Mouse (Mus musculus) urinary bladder, postnatal 14 days (tissue): ENCODE results near the gene Noa1.

Experiments
- DNase-seq: peaks from one replicate; pipeline ENCODE4 v3.0.0; 2021; ENCODE audit warnings: low spot score

Gene Noa1

GRCm38 (mm10) chr5:77309924-77310772 is at the start of gene Noa1, which contains the start of gene Polr2b:
Noa1 (minus strand) TSS chr5:77310084.
Polr2b (plus strand) TSS chr5:77310147.
- DNase-seq, result peak; percentile 99

DNA sequence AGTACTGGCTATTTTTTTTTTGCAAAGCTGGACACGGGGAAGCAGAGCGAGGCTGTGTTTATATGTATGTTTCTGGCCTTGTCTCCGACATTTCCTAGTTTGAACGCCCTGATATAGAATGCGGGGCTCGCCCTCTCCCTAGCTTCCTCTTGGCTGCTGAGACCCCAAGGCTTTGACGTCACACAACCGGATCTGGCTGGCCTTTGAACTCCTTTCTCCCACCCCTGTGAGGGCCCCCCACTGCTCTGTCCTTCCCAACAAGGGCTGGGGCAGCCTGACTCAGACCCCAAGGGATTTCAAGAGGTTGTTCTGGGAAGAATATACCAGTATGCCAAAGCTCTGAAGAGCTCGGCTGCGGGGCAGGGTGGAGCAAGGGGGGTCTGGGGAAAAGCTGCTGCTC is 48.5 kb upstream of the Noa1 start:
- DNase-seq, result peak; percentile 59

DNA sequence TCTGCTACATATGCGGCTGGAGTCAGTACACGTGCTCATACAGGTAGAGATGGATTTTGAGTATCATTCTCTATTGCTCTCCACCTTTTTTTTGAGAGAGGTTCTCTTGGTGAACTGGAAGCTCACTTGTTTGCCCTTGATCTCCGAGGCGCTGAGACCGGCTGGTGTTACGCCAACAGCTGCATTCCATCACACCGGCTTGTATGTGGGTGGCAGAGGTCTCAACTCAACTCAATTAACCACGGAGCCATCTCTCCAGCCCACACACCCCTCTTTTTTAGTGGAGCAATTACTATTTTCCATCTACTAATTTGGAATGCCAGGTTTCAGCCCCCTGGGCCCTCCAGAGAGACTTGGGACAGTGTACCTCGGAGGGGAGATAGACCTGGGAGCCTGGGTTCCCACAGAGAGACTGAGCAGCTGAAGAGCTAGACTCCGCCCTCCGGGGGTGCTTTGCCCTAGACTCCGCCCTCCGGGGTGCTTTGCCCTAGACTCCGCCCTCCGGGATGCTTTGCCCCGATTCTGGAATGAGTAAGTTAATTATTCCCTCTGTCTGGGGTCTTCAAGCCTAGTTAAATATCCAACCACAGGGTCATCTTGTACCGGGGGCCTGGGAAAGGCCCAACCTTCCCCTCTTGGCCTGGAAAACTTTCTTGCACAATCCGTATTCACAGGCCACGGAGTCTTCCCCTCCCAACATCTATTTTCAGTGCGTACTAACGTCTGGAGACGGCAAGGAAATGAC is 47.7 kb upstream of the Noa1 start:
- peak; percentile 76 for DNase-seq

- DNase-seq, result no peak
These were observed 45.7 kb upstream of the Noa1 start for GRCm38 (mm10) chr5:77355307-77356265.

GRCm38 (mm10) chr5:77354361-77354787 is 44.5 kb upstream of the Noa1 start:
- peak; percentile 87 for DNase-seq

DNA sequence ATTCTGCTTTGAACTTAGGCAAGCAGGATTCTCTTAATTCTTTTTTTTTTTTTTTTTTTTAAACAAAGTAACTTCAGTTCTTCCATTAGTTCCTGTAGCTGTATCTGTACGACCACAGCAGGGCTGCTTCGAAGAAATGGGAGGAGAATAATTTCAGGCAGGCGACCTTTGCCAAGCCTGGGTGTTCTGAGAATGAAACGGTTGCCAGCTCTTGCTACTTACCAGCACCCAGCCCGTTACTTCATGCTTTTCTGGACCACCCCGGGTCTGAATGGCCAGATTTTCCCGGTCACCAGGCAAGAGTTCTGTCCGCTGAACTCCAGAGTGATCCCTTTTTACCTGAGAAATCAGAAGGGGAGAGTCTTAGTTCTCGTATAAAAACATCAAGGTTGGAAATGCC is 41.8 kb upstream of the Noa1 start:
- no peak for DNase-seq

DNA sequence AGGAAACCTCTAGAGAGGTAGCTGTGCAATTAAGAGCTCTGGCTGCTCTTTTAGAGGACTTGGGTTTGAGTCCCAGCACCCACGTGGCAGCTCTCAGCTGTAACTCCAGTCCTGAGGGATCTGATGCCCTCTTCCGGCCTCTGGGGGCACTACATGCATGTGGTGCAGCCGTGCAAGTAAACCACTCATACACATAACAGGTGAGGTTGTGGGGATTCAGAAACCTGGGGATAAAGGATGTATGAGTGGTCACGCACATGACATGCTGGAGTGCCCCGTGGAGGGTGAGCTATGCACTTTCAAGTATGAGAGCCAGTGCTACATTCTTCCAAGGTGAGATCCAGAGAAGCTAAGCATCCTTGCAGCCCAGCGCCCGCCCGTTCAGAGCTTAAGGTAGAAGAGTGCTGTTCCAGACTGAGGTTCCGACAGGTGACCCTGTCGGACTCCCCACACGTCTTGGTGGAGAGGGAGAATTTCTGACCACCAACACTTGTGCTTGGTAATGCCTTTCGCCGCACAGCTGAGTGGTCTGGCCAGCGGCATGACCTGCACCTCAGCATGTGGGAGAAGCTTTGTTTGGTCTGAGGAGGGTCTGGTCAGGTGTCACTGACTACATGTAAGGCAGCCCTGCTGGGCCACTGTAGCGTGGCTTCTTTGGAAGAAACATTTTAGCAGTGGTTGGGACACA is 40.2 kb upstream of the Noa1 start:
- DNase-seq, result no peak

DNA sequence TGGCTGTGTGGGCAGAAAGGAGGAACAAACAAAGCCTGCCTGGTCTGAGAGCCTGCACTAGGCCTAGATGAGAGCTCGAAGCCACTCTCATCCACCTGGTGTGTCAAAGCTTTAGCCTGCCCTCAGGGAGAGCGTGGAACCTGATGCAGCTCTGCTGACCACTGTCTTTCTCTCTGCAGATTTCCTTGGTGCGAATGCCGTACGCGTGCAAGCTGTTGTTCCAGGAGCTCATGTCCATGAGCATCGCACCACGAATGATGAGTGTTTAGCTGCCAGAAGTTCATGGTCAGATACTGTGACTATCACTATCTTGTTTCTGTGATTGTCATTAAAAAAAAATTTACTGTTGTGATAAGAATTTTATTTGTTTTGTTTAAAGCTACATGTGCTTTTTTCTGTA is 39.0 kb upstream of the Noa1 start:
- DNase-seq, result no peak

DNA sequence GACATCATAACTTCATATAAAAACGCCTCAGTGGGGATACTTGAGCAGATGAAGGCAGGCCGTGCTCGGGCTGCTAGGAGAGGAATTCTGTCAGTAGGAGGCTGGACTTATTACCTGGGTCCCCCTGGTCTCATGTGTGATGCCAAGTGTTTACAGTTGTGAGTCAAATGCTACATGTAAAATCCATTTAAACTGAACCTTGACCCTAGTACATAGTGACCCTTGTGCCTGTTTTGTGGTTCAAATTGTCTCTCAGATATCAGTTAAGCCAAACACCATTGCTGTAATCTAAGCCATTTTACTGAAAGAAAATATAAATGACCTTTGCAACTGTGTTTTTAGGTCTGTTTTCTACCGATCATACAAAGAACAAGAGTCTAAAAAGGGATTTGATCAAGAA is 30.1 kb upstream of the Noa1 start:
- no peak for DNase-seq

GRCm38 (mm10) chr5:77330154-77330553 is 20.3 kb upstream of the Noa1 start:
- no peak for DNase-seq

DNA sequence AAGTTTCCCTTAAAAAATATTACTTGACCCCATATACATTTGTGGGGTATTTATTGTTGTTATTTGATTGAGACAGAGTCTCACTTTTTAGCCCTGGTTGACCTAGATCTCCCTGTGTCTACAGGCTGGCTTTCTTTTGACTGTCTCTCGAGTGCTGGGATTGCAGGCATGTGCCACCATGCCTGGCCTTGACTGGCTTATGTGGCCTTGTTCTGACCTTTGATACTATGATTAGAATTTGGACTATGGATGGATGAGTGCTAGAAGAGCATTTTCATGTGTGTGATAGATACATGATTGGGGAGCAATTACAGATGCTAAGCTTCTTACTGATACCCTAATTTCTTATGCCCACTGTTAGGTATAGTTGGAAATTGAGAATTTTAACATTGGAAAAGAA is 15.1 kb upstream of the Noa1 start:
- no peak for DNase-seq

GRCm38 (mm10) chr5:77314986-77315385 is 5.1 kb upstream of the Noa1 start:
- no peak for DNase-seq

DNA sequence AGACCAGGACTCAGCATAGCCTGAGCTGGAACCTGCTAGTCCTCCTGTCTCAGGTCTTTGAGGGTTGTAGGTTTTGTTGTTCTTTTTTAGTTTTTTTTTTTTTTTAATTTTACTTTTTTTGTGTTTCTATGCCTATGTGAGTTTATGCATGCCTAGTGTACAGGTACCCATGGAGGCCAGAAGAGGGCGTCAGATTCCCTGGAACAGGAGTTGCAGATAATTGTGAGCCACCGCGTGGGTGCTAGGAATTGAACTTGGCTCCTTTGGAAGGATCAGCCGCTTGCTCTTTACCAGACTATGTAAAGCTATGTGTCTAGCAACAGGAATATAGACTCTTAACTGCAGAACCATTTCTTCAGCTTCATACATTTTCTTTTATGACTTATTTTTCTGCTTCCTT is 4.3 kb upstream of the Noa1 start:
- DNase-seq, result no peak

- DNase-seq, result no peak
These were observed 605 bp downstream of the Noa1 start for GRCm38 (mm10) chr5:77309051-77309906.

DNA sequence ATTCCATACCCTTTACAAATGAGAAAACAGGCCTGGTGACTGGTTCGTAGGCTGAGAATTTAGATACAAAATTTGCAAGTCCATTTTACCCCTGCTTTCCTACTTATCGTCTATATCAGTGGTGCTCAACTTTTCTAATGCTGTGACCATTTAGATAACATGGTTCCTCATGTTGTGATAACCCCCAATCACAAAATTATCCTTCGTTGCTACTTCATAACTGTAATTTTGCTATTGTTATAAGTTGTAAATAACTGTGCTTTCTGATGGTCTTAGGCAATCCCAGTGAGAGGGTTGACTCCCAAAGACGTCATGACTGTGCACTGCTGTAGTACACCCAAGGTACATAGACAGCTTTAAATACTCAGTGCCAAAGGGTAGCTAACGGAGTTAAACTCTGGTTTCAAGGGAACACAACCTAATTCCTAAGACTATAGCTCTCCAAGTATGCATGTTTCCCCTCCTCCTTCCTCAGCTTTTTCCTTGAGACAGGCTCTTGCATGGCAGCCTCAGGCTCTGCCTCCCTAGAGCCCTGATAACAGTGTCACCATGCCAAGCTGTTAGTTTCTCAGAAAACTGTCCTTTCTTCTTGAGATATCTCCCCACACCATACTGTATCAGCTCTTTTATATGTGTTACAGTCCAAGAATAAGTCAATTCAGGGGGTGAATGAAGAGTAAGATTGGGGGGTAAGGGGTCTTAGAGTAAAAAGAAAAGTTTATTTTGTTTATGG is 1.9 kb downstream of the Noa1 start:
- no peak for DNase-seq

GRCm38 (mm10) chr5:77301296-77301903 is 8.5 kb downstream of the Noa1 start:
- DNase-seq, result no peak

- no peak for DNase-seq
These were observed 10.4 kb downstream of the Noa1 start for GRCm38 (mm10) chr5:77299486-77299885.

GRCm38 (mm10) chr5:77292803-77293522 is 16.9 kb downstream of the Noa1 start:
- DNase-seq, result no peak

DNA sequence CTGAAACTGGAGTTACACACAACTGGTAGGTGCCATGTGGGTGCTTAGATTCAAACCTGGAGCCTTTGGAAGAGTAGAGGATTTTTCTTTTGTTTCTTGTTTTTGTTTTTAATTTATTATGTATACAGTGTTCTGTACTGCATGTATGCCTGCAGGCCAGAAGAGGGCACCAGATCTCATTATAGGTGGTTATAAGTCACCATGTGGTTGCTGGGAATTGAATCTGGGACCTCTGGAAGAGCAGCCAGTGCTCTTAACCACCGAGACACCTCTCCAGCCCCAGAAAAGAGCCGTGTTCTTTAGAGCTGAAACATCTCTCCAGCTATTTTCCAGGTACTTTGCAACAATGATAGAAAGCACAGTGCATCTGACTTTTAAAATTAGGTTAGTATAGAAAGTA is 19.3 kb downstream of the Noa1 start:
- no peak for DNase-seq
